Mouse (Mus musculus) intestine, embryonic 14.5 days (tissue): ENCODE data around the gene Snx32. TPM values are rescaled to one million over a fixed set of nuclear protein-coding genes. Genes with fewer than 3 reads are reported as not detected.

Experiments used
- ATAC-seq: fragments of 200-750 bp; cut with Nextera tagmentation; replicated peaks from 2 replicates; pipeline ENCODE4 v1.8.0; 2017; ENCODE audit warnings: low read depth, moderate number of reproducible peaks, moderate TSS enrichment, moderate library complexity; ENCODE audit not compliant: low FRiP score, low TSS enrichment
- DNase-seq: peaks from one replicate; pipeline ENCODE4 v3.0.0-alpha.2; 2018; ENCODE audit warnings: low spot score
- H3K27ac ChIP-seq: fragments of 300-500 bp; sonication (generic); 2 replicates; pipeline ENCODE4 v1.5.1; 2014; ENCODE audit warnings: low read depth, mild to moderate bottlenecking, control low read depth
- H3K27me3 ChIP-seq: fragments of 300-500 bp; sonication (generic); replicated peaks from 2 replicates; pipeline ENCODE4 v1.6.1; 2014; ENCODE audit warnings: low read length, control low read depth; ENCODE audit not compliant: control insufficient read depth, insufficient read depth
- H3K36me3 ChIP-seq: fragments of 300-500 bp; sonication (generic); 2 replicates; pipeline ENCODE4 v1.6.1; 2014; ENCODE audit warnings: low read length, control low read depth; ENCODE audit not compliant: control insufficient read depth, insufficient read depth
- H3K4me1 ChIP-seq: fragments of 300-500 bp; sonication (generic); replicated peaks from 2 replicates; pipeline ENCODE4 v1.6.1; 2014; ENCODE audit warnings: low read length, control low read depth, mixed read lengths; ENCODE audit not compliant: control insufficient read depth, insufficient read depth
- H3K4me2 ChIP-seq: fragments of 300-500 bp; sonication (generic); 2 replicates; pipeline ENCODE4 v1.6.1; 2014; ENCODE audit warnings: low read length
- H3K4me3 ChIP-seq: fragments of 300-500 bp; sonication (generic); 2 replicates; pipeline ENCODE4 v1.5.1; 2014; ENCODE audit warnings: low read depth, low read length, control low read depth, mixed read lengths
- H3K9ac ChIP-seq: fragments of 300-500 bp; sonication (generic); 2 replicates; pipeline ENCODE4 v1.6.1; 2014; ENCODE audit warnings: mild to moderate bottlenecking, low read length
- H3K9me3 ChIP-seq: fragments of 300-500 bp; sonication (generic); 2 replicates; pipeline ENCODE4 v1.6.1; 2016; ENCODE audit warnings: low read length, control low read depth; ENCODE audit not compliant: control insufficient read depth
- WGBS: fragments of 180-500 bp; shearing (Covaris S2); extraction: QIAGEN DNeasy Blood & Tissue Kit; methylation state at CpG from one replicate; pipeline ENCODE4 v1.1.7; 2014; 5-methylcytosine and 5-hydroxymethylcytosine counted together
- polyA plus RNA-seq: library from polyadenylated mRNA; unstranded; fragments of >200 nt; fragmentation: Nextera tagmentation; extraction: Ambion mirVana; gene quantifications from 2 replicates; pipeline ENCODE4 v1.2.1, GENCODE M21; 2014

Gene Snx32
- polyA plus RNA-seq, 1 experiment from 2014 or later, result 9.4 TPM

DNA sequence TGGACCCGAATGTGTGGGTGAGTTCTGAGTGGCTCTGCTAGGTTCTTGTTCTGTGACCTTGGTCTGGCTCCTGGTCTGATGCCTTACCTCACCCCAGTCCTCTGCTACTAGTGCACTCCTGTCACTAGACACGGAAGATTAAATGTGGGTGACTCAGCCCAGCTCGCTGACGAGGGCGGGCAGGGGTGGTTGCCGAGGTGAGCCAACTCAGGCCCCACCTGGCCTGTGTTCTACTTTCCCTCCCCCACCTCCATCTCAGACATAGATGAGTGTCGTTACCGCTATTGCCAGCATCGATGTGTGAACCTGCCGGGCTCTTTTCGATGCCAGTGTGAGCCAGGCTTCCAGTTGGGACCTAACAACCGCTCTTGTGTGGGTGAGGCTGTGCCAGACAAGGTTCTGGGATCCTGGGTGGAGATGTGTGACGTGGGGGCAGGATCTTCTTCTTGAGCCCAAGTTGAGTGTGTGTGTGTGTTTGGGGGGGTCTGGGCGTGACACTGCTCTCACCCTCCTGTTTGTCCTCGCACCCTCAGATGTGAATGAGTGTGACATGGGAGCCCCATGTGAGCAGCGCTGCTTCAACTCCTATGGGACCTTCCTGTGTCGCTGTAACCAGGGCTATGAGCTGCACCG is 32.6 kb downstream of the Snx32 start:
- no peak for ATAC-seq
- no peak overlapping the region for H3K4me3 ChIP-seq
- no peak overlapping the region for H3K9ac ChIP-seq
- H3K36me3 ChIP-seq, result peaks cover 59% of the 10 kb centered on the region
- H3K27ac ChIP-seq, result no peak overlapping the region
- no peaks in the 10 kb centered on the region for H3K27me3 ChIP-seq
- 0 out of 2 replicates have a peak, but pooled peaks cover 9% of the 10 kb centered on the region for H3K4me1 ChIP-seq
- DNase-seq, result no peak
- 93% methylated on average over 18 of the region's 18 CpGs for WGBS
- no peaks in the 10 kb centered on the region for H3K9me3 ChIP-seq
- H3K4me2 ChIP-seq, result no peak overlapping the region

DNA sequence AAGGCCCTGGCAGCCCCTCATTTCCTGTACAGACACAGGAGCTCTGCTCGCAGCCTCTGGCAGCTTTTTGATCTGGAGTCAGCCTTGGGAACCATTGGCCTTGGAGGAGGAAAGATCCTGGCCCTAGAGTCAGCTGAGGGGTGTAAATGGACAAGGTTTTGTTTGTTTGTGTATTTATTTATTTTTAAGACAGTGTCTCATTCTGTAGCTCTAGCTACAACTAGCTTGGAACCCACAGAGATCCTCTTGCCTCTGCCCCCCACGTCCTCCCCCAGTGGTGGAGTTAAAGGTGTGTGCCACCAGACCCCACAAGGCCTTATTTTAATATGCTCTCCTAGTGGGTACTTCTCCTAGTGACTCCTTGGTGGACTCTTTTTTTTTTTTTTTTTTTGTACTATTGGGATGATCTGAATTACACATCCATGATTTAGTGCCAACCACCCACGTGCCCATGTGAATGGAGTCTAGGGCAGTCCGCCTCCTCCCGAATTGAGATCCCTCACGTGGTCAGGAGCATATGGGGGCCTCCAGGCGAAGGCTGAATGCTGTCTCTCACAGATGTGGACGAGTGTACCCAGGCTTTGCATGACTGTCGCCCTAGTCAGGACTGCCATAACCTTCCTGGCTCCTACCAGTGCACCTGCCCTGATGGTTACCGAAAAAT is 33.2 kb downstream of the Snx32 start:
- Histone ChIP-seq H3K9ac (no peak overlapping the region), H3K4me1 (0 out of 2 replicates have a peak, but pooled peaks cover 9% of the 10 kb centered on the region), H3K4me2 (no peak overlapping the region), H3K27ac (no peak overlapping the region), H3K27me3 (no peaks in the 10 kb centered on the region), H3K36me3 (peaks cover 52% of the 10 kb centered on the region), H3K4me3 (no peak overlapping the region), H3K9me3 (no peaks in the 10 kb centered on the region)
- DNase-seq (no peak), ATAC-seq (no peak)
- 87% methylated on average over 10 of the region's 10 CpGs for WGBS

DNA sequence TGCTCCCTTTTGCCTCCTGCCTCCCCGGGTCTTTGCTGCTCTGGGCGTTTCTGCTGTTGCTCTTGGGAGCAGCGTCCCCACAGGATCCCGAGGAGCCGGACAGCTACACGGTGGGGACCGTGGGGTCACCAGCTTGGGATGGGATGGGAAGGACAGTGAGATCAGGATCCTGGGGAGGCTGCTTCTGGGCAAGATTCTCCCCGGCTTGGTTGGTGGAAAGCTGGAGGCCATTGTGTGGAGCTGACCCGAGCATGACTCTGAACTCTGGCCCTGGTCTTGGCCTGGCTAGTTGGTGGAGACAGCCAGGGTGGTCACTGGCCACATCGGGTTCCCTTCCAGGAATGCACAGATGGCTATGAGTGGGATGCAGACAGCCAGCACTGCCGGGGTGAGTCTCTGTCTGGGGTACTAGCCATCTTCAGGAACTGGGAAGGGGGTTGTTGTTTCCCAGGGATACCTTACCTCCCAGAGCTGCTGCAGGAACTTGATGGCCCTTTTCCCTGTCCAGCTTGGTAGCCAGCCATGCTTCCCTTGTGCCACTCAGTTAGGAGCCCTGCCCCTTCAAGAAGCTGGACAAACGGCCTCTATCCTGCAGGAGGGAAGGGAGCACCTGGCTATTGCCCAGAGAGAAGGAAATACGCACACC is 35.1 kb downstream of the Snx32 start:
- no peaks in the 10 kb centered on the region for H3K27me3 ChIP-seq
- DNase-seq (no peak), ATAC-seq (peak; percentile 7; the same call in 1 of the 2 replicates)
- no peaks in the 10 kb centered on the region for H3K9me3 ChIP-seq
- 0 out of 2 replicates have a peak, but pooled peaks cover 9% of the 10 kb centered on the region for H3K4me1 ChIP-seq
- H3K4me3 ChIP-seq, result peak overlapping the region; percentile 66
- peaks cover 33% of the 10 kb centered on the region for H3K36me3 ChIP-seq
- H3K9ac ChIP-seq, result peak overlapping the region; percentile 72
- 13% methylated on average over 13 of the region's 13 CpGs for WGBS
- H3K4me2 ChIP-seq, result peak overlapping the region; percentile 76
- peak overlapping the region; percentile 90 for H3K27ac ChIP-seq

DNA sequence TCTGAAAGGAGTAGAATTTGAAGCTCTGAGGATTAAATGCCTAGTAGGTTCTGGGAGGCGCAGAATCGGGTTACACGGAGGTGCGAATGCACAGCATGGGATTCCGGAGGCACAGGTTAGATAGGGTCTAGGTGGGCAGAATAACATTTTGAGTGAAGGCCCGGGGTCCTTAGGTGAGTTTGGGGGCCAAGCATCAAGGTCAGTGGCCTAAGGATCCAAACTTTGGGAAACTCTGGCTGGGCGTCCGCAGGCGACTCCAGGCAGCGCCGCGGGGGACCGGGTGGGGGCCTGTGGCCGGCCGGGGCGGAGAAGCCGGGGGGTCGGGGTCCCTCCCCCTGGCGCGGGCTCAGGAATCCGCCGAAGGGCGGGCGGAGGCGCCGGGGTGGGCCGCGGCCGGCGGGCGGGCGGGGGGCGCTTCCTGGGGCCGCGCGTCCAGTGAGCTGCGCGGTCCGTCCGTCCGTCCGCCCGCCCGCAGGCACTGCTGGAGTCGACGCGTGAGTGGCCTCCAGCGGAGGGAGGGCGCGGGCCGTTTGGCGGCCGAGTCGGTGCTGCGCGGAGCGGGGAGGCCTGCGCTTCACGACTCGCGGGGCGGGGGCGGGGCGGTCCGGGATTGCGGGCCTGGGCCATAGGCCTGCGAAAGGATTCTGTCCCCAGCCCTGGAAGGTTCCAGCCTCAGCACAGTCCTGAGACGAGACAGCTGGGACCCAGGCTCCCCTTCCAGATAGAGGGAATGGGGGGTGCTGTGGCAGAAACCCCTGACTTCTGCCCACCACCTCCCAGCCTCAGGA is 35.9 kb downstream of the Snx32 start:
- H3K27me3 ChIP-seq, result no peaks in the 10 kb centered on the region
- peak overlapping the region; percentile 90 for H3K27ac ChIP-seq
- ATAC-seq (peak; percentile 67), DNase-seq (peak; percentile 73)
- peak overlapping the region; percentile 66 for H3K4me3 ChIP-seq
- peak overlapping the region; percentile 76 for H3K4me2 ChIP-seq
- H3K36me3 ChIP-seq, result peaks cover 26% of the 10 kb centered on the region
- WGBS, result 2% methylated on average over 50 of the region's 68 CpGs
- peak overlapping the region; percentile 72 for H3K9ac ChIP-seq
- H3K4me1 ChIP-seq, result 0 out of 2 replicates have a peak, but pooled peaks cover 9% of the 10 kb centered on the region
- no peaks in the 10 kb centered on the region for H3K9me3 ChIP-seq

DNA sequence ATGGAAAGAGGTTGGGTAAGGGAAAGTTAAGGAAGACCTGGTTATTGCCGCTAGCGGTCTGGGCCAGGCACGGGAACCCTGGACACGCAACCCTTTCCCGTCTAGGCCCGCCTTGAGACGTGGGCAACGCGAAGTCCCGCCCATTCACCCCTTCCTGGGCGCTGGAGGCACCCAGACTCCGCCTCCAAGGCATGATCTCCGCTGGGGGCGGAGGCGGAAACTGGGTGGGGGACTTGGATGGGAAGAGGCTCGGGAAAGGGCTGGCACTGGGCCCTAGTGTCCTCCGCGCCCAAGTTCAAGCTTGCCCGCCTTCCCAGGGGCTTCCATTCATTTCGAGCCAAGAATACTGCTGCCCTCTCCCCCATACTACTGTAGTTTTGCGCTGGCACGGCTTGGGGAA is 36.6 kb downstream of the Snx32 start, which contains the start of gene Efemp2:
Efemp2 (plus strand) TSS at position 235 of the 400 bp plus-strand sequence.
- peak; percentile 61 for ATAC-seq
- whole genome bisulfite sequencing, result under 1% methylated on average over 22 of the region's 22 CpGs
- peaks cover 18% of the 10 kb centered on the region for H3K36me3 ChIP-seq
- peak within 1 kb of the TSS; percentile 76 for H3K4me2 ChIP-seq
- peak within 1 kb of the TSS; percentile 90 for H3K27ac ChIP-seq
- peak within 1 kb of the TSS; percentile 72 for H3K9ac ChIP-seq
- H3K4me1 ChIP-seq, result 0 out of 2 replicates have a peak, but pooled peaks cover 9% of the 10 kb centered on the region
- DNase-seq, result peak; percentile 83
- H3K27me3 ChIP-seq, result no peaks in the 10 kb centered on the region
- no peaks in the 10 kb centered on the region for H3K9me3 ChIP-seq
- H3K4me3 ChIP-seq, result peak within 1 kb of the TSS; percentile 66

DNA sequence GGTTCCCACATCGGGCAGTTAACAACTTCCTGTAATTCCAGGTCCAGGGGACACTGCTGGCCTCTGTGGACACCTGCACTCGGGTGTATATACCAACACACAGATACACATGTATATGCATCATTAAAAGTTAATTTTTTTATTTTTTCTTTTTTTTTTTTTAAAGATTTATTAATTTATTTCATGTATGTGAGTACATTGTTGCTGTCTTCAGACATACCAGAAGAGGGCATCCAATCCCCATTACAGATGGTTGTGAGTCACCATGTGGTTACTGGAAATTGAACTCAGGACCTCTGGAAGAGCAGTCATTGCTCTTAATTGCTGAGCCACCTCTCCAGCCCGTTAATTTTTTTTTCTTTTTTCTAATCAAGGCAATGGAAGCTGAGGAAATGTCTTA is 37.5 kb downstream of the Snx32 start:
- peaks cover 13% of the 10 kb centered on the region for H3K36me3 ChIP-seq
- ATAC-seq (no peak), DNase-seq (no peak)
- H3K9me3 ChIP-seq, result no peaks in the 10 kb centered on the region
- H3K4me1 ChIP-seq, result 0 out of 2 replicates have a peak, but pooled peaks cover 9% of the 10 kb centered on the region
- no peak overlapping the region for H3K4me2 ChIP-seq
- H3K4me3 ChIP-seq, result no peak overlapping the region
- H3K27ac ChIP-seq, result no peak overlapping the region
- no peaks in the 10 kb centered on the region for H3K27me3 ChIP-seq
- H3K9ac ChIP-seq, result no peak overlapping the region
- WGBS, result 69% methylated on average over 3 of the region's 3 CpGs

DNA sequence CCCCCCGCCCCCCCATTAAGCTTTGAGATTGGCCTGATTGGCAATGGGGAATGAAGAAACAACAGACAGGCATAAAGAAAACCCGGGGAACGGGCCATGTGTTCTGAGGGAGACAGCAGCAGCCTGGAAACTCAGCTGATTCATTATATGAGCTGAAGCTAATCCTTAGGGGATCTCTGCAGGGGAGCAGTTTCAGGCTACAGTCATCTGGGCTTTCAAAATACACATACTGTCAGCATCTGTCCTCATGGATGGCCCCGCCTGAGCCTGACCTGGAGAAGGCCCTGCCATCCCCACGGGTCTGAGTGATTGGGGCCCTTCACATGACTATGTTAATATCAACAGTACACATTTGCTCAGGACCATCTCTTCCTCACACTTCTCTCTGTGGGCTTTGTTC is 38.5 kb downstream of the Snx32 start:
- Histone ChIP-seq H3K4me2 (no peak overlapping the region), H3K4me3 (no peak overlapping the region), H3K27ac (no peak overlapping the region), H3K9ac (no peak overlapping the region), H3K36me3 (peaks cover 13% of the 10 kb centered on the region), H3K27me3 (no peaks in the 10 kb centered on the region), H3K4me1 (0 out of 2 replicates have a peak, but pooled peaks cover 9% of the 10 kb centered on the region), H3K9me3 (no peaks in the 10 kb centered on the region)
- no peak for ATAC-seq
- DNase-seq, result no peak
- WGBS, result 58% methylated on average over 5 of the region's 5 CpGs

DNA sequence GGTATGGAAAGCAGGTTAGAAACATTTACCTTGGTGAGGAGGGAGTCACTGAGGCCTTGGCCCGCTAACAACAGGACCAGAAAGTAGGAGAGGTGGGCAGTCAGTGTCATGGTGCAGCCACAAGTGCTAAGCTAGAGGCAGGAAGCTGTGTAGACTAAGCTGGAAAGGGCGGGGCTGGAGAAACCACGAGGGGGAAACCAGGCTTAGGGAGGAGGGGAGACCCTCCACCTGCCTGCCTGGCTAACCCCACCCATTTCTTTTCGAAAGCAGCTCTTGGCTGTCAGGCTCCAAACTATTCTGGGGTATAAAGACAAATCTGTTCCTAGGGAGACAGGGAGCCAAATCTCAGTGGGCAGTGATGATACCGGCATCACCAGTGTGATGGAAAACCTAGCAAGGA is 42.0 kb downstream of the Snx32 start, which contains the start of gene Ctsw:
Ctsw (minus strand) TSS at position 134 of the 400 bp plus-strand sequence.
- no peak within 1 kb of the TSS for H3K9ac ChIP-seq
- no peak for ATAC-seq
- 48% methylated on average over 5 of the region's 5 CpGs for WGBS

More for the DNA sequence above, 42.0 kb downstream of the Snx32 start, which contains the start of gene Ctsw:
- no peak for DNase-seq
- Histone ChIP-seq H3K36me3 (peaks cover 45% of the 10 kb centered on the region), H3K4me3 (no peak within 1 kb of the TSS), H3K27ac (no peak within 1 kb of the TSS), H3K9me3 (no peaks in the 10 kb centered on the region), H3K4me2 (no peak within 1 kb of the TSS), H3K4me1 (peaks cover 9% of the 10 kb centered on the region; the same call in 1 of the 2 replicates), H3K27me3 (no peaks in the 10 kb centered on the region)
